24 mouse cellular contexts compared by ENCODE assay signal in the genomic region with DNA sequence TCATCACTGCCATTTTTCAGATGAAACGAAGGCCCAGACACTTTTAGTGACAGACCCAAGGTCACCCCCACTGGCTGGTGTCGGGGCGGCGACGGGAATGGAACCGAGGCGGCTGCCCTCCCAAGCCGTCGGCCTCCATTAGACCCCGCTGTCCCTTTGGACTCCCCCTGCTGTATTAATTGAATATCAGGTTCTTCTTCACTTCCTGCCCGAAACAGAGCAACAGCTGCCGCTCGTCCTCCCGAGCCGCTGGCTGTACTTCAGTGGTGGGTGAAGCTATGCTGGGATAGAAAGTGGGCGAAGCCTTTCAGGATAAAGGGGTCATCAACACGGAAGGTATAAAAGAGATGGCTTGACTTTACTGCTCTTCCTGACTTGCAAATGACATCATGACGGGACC.
DNase-seq lines count a peak whose midpoint lies in the region; ATAC-seq and TF ChIP-seq lines count a peak whose summit lies in the region.
"Had no signal": no experiment of that assay in that cellular context is flagged by ENCODE, and none has a peak within 500 bp of the region (broad histone marks: within the 10 kb centered on the region; RNA-seq: fewer than 3 reads in every experiment).

No protein-coding gene starts in this region.

- peak; percentile 71 for ATAC-seq in kidney, embryonic 15.5 days (replicated peaks; ENCODE audit: low FRiP score)
- peak; percentile 47 for ATAC-seq in kidney, postnatal 0 days (replicated peaks; ENCODE audit: low FRiP score, low read depth)
- ATAC-seq: activated CD4-positive, CD25-positive, alpha-beta regulatory T cell, adult 4 months; CD4-positive, CD25-positive, alpha-beta regulatory T cell, adult 4 months; forebrain, embryonic 13.5 days; forebrain, embryonic 15.5 days; Patski had no signal

- peaks cover 39% of the 10 kb centered on the region for H3K4me1 ChIP-seq in kidney, embryonic 15.5 days
- H3K4me1 ChIP-seq in kidney, postnatal 0 days (replicated peaks; ENCODE audit: insufficient read depth, low read length) = no peaks in the 10 kb centered on the region
- H3K4me1 ChIP-seq: embryonic facial prominence, embryonic 12.5 days; forebrain, embryonic 13.5 days; forebrain, embryonic 15.5 days had no signal

- H3K9me3 ChIP-seq in kidney, embryonic 15.5 days (replicated peaks) = no peaks in the 10 kb centered on the region
- no peaks in the 10 kb centered on the region for H3K9me3 ChIP-seq in kidney, postnatal 0 days (replicated peaks; ENCODE audit: low read length)
- H3K9me3 ChIP-seq: embryonic facial prominence, embryonic 10.5 days; embryonic facial prominence, embryonic 12.5 days; forebrain, embryonic 13.5 days; forebrain, embryonic 15.5 days; G1E had no signal

- H3K36me3 ChIP-seq in kidney, embryonic 15.5 days = no peaks in the 10 kb centered on the region
- H3K36me3 ChIP-seq in kidney, postnatal 0 days (ENCODE audit: insufficient read depth, low read length) = no peaks in the 10 kb centered on the region
- H3K36me3 ChIP-seq: embryonic facial prominence, embryonic 10.5 days; embryonic facial prominence, embryonic 12.5 days; forebrain, embryonic 15.5 days; G1E had no signal

- no peak overlapping the region for H3K9ac ChIP-seq in kidney, embryonic 15.5 days
- no peak overlapping the region for H3K9ac ChIP-seq in kidney, postnatal 0 days (ENCODE audit: low read depth, low read length)
- H3K9ac ChIP-seq: embryonic facial prominence, embryonic 12.5 days; forebrain, embryonic 13.5 days; forebrain, embryonic 15.5 days had no signal

- H3K27me3 ChIP-seq in kidney, embryonic 15.5 days = peaks cover 4% of the 10 kb centered on the region; the same call in 1 of the 2 replicates
- no peaks in the 10 kb centered on the region for H3K27me3 ChIP-seq in kidney, postnatal 0 days (ENCODE audit: insufficient read depth, low read length)
- H3K27me3 ChIP-seq: CH12.LX; forebrain, embryonic 13.5 days; forebrain, embryonic 15.5 days; Patski had no signal

- H3K4me2 ChIP-seq in kidney, embryonic 15.5 days = peak overlapping the region; percentile 30
- H3K4me2 ChIP-seq in kidney, postnatal 0 days (ENCODE audit: low read length) = peak overlapping the region; percentile 21; the same call in 1 of the 2 replicates
- H3K4me2 ChIP-seq: embryonic facial prominence, embryonic 12.5 days; forebrain, embryonic 13.5 days; forebrain, embryonic 15.5 days had no signal

- no peak overlapping the region; the same call in 1 of the 2 replicates for H3K4me3 ChIP-seq in kidney, embryonic 15.5 days (replicated peaks)
- H3K4me3 ChIP-seq in kidney, postnatal 0 days (replicated peaks; ENCODE audit: low read depth, low read length) = no peak overlapping the region
- H3K4me3 ChIP-seq: embryonic facial prominence, embryonic 10.5 days; embryonic facial prominence, embryonic 12.5 days; forebrain, embryonic 13.5 days; forebrain, embryonic 15.5 days had no signal

- WGBS in kidney, embryonic 15.5 days = 43% methylated on average over 18 of the region's 18 CpGs
- 45% methylated on average over 18 of the region's 18 CpGs for WGBS in kidney, postnatal 0 days

- H3K27ac ChIP-seq in kidney, embryonic 15.5 days = peak overlapping the region; percentile 67
- H3K27ac ChIP-seq in kidney, postnatal 0 days = no peak overlapping the region
- H3K27ac ChIP-seq: embryonic facial prominence, embryonic 10.5 days; embryonic facial prominence, embryonic 12.5 days; forebrain, embryonic 13.5 days; forebrain, embryonic 15.5 days had no signal

- peak; percentile 56 for DNase-seq in heart, adult 11 months
- no peak for DNase-seq in heart, adult 18-20 months
- DNase-seq in kidney, adult 9 months = no peak
- DNase-seq in kidney, postnatal 0 days (ENCODE audit: low spot score) = peak; percentile 78
- no peak for DNase-seq in kidney, postnatal 36 days
- DNase-seq: adrenal gland, adult 8-10 months; adrenal gland, postnatal 14 days; adrenal gland, postnatal 36 days; B cell, adult 2 months; cerebellum, adult 11-12 months; cerebellum, adult 2 months; cerebellum, adult 9-10 months; cerebellum, postnatal 10 days; cerebellum, postnatal 25 days had no signal

- TF ChIP-seq CTCF in kidney, postnatal 0 days (IDR thresholded peaks at IDR 0.05; ENCODE audit: low read depth) = no peak; the same call in 1 of the 2 replicates

Comparison
In these comparisons a context has a peak if more than half of its experiments do, and no peak if none do; other contexts are left out.
1. DNase-seq: peak in heart, adult 11 months (single experiment) and kidney, postnatal 0 days (single experiment); none in heart, adult 18-20 months (0 of 2), kidney, adult 9 months (single experiment) and kidney, postnatal 36 days (0 of 2).